In genomic region chr2:70568198-70568941, GRCm38 (mm10) we compare ENCODE assay signal across 9 mouse cellular contexts. TPM values are rescaled to one million over a fixed set of nuclear protein-coding genes. Genes with fewer than 3 reads are reported as not detected.
DNase-seq lines count a peak whose midpoint lies in the region; ATAC-seq lines count a peak whose summit lies in the region.
"Had no signal": no experiment of that assay in that cellular context is flagged by ENCODE, and none has a peak within 500 bp of the region (broad histone marks: within the 10 kb centered on the region; RNA-seq: fewer than 3 reads in every experiment).

No protein-coding gene starts in this region.

- under 1% methylated on average over 34 of the region's 34 CpGs for WGBS in forebrain, embryonic 15.5 days
- under 1% methylated on average over 34 of the region's 34 CpGs for WGBS in liver, embryonic 15.5 days (ENCODE audit: insufficient replicate concordance)

- peaks cover 58% of the 10 kb centered on the region for H3K27me3 ChIP-seq in forebrain, embryonic 15.5 days
- H3K27me3 ChIP-seq in liver, embryonic 15.5 days: peaks cover 91% of the 10 kb centered on the region

- H3K4me2 ChIP-seq in forebrain, embryonic 15.5 days (replicated peaks): peak overlapping the region; percentile 65
- peak overlapping the region; percentile 46 for H3K4me2 ChIP-seq in liver, embryonic 15.5 days

- peak overlapping the region; percentile 93 for H3K27ac ChIP-seq in forebrain, embryonic 15.5 days (replicated peaks)
- no peak overlapping the region for H3K27ac ChIP-seq in liver, embryonic 15.5 days (replicated peaks)

- H3K4me1 ChIP-seq in forebrain, embryonic 15.5 days: peaks cover 56% of the 10 kb centered on the region
- H3K4me1 ChIP-seq in liver, embryonic 15.5 days (replicated peaks): no peaks in the 10 kb centered on the region

- H3K36me3 ChIP-seq in forebrain, embryonic 15.5 days: 0 out of 2 replicates have a peak, but pooled peaks cover 4% of the 10 kb centered on the region
- no peaks in the 10 kb centered on the region for H3K36me3 ChIP-seq in liver, embryonic 15.5 days (replicated peaks)

- DNase-seq in adrenal gland, adult (ENCODE audit: inconsistent age in 2 of 2, low spot score in 1 of 2): peak; percentile 24 to 76
- no peak for DNase-seq in adrenal gland, postnatal 14 days
- peak; percentile 56 to 61 for DNase-seq in B cell, adult 2 months
- DNase-seq in right cerebral cortex, postnatal 25 days: no peak
- DNase-seq in gastrocnemius, adult 8-10 months (ENCODE audit: low spot score in 2 of 2): no peak
- no peak for DNase-seq in layer of hippocampus, adult 8-10 months (ENCODE audit: low spot score in 2 of 2)

- peak overlapping the region; percentile 69 for H3K9ac ChIP-seq in forebrain, embryonic 15.5 days (replicated peaks)
- no peak overlapping the region for H3K9ac ChIP-seq in liver, embryonic 15.5 days

- no peaks in the 10 kb centered on the region for H3K9me3 ChIP-seq in forebrain, embryonic 15.5 days
- H3K9me3 ChIP-seq in liver, embryonic 15.5 days (replicated peaks): no peaks in the 10 kb centered on the region

- no peak; the same call in 1 of the 2 replicates for ATAC-seq in forebrain, embryonic 15.5 days (replicated peaks)
- ATAC-seq in liver, embryonic 15.5 days (ENCODE audit: insufficient read depth): no peak

- H3K4me3 ChIP-seq in forebrain, embryonic 15.5 days: peak overlapping the region; percentile 52
- 0 out of 2 replicates have a peak overlapping the region, but pooled peaks have one; percentile 20 for H3K4me3 ChIP-seq in liver, embryonic 15.5 days (replicated peaks)
- H3K4me3 ChIP-seq: erythroblast, embryonic 14.5 days had no signal

RNA-seq across cellular contexts. Expression of gene Gad1, which starts 15.5 kb away (rescaled TPM):
- 0.89 and 1.3 TPM in 2 replicates for total RNA-seq in adrenal gland, postnatal 14 days (2021)
- 70.9 and 71.1 TPM in 2 replicates for polyA plus RNA-seq in forebrain, embryonic 15.5 days (2015; fragmentation: Nextera tagmentation; extraction: Ambion mirVana)
- 0.06 and 0.08 TPM in 2 replicates for polyA plus RNA-seq in liver, embryonic 15.5 days (2015; fragmentation: Nextera tagmentation; extraction: Ambion mirVana)
- total RNA-seq in gastrocnemius, adult 8-10 months (2022): 1 to 10 TPM in 1 of 4 experiments, under 1 TPM in 3; 0.13 to 1.7 (median 0.44) TPM
- total RNA-seq in layer of hippocampus, adult 8-10 months (2022): 100 to 1,000 TPM; 288 to 395 (median 349) TPM
- polyA plus RNA-seq: erythroblast, embryonic 14.5 days had no signal

RNA-seq across cellular contexts. Expression of gene Erich2, which starts 59.8 kb away (rescaled TPM):
- total RNA-seq in adrenal gland, postnatal 14 days (2021): 0.45 TPM in 1 of 2 replicates, not detected in the other
- 2.0 and 2.4 TPM in 2 replicates for polyA plus RNA-seq in forebrain, embryonic 15.5 days (2015; fragmentation: Nextera tagmentation; extraction: Ambion mirVana)
- not detected in 2 replicates for polyA plus RNA-seq in liver, embryonic 15.5 days (2015; fragmentation: Nextera tagmentation; extraction: Ambion mirVana)
- not detected for total RNA-seq in gastrocnemius, adult 8-10 months (2022)
- 1 to 10 TPM in 1 of 4 experiments, under 1 TPM in 3; 0.34 to 1.7 (median 0.76) TPM for total RNA-seq in layer of hippocampus, adult 8-10 months (2022)
- polyA plus RNA-seq: erythroblast, embryonic 14.5 days had no signal

Comparison
In these comparisons a context has a peak if more than half of its experiments do, and no peak if none do; other contexts are left out.
1. DNase-seq: peak in adrenal gland, adult (2 of 2) and B cell, adult 2 months (2 of 2); none in adrenal gland, postnatal 14 days (single experiment), right cerebral cortex, postnatal 25 days (single experiment), gastrocnemius, adult 8-10 months (0 of 2) and layer of hippocampus, adult 8-10 months (0 of 2).
2. RNA of gene Gad1, which starts 15.5 kb away (total RNA-seq): 288 to 395 TPM in layer of hippocampus, adult 8-10 months; 0.89 to 1.3 TPM in adrenal gland, postnatal 14 days and 0.13 to 1.7 TPM in gastrocnemius, adult 8-10 months; every median in the first group is over 100 times any median in the second.